Mouse (Mus musculus): ENCODE measurements around the gene Ccndbp1. TPM values are rescaled to one million over a fixed set of nuclear protein-coding genes. Genes with fewer than 3 reads are reported as not detected.
"Not testable (repeated sequence)": the region's sequence is repeated elsewhere in the genome, so short reads cannot be mapped to it uniquely, and the experiment has no call there.

Ccndbp1 gene
- polyA plus RNA-seq (2012; ENCODE audit: insufficient read depth, low replicate concordance), result 3.2 and 12.3 TPM in 2 replicates

- Histone ChIP-seq H3K36me3 (replicated peaks; ENCODE audit: low read length) (peaks cover 38% of the 10 kb centered on the region), H3K4me1 (peaks cover 24% of the 10 kb centered on the region), H3K4me3 (replicated peaks) (peak within 1 kb of the TSS; percentile 98), H3K27me3 (replicated peaks) (no peaks in the 10 kb centered on the region), H3K9me3 (no peaks in the 10 kb centered on the region; the same call in 1 of the 2 replicates)
- TF ChIP-seq GATA1 (IDR thresholded peaks at IDR 0.05; ENCODE audit: borderline replicate concordance, low read length) (no peak), FLI1 (IDR thresholded peaks at IDR 0.05; ENCODE audit: low read length) (peak; percentile 78; the same call in 1 of the 2 replicates)
Measured at GRCm38 (mm10) chr2:121007925-121008663, at the start of gene Ccndbp1. Ccndbp1 (plus strand) TSS chr2:121008403.

GRCm38 (mm10) chr2:120959363-120959762 lies 48.8 kb upstream of the Ccndbp1 start:
- peaks cover 35% of the 10 kb centered on the region for H3K36me3 ChIP-seq (replicated peaks; ENCODE audit: low read length)
- TF ChIP-seq GATA1 (IDR thresholded peaks at IDR 0.05; ENCODE audit: borderline replicate concordance, low read length), result no peak
- no peak for TF ChIP-seq FLI1 (IDR thresholded peaks at IDR 0.05; ENCODE audit: low read length)
- no peaks in the 10 kb centered on the region for H3K9me3 ChIP-seq
- no peaks in the 10 kb centered on the region for H3K27me3 ChIP-seq (replicated peaks)
- no peak overlapping the region for H3K4me3 ChIP-seq (replicated peaks)
- peaks cover 8% of the 10 kb centered on the region; the same call in 1 of the 2 replicates for H3K4me1 ChIP-seq

GRCm38 (mm10) chr2:120959827-120960226 lies 48.4 kb upstream of the Ccndbp1 start:
- Histone ChIP-seq H3K27me3 (replicated peaks) (no peaks in the 10 kb centered on the region), H3K4me1 (peaks cover 10% of the 10 kb centered on the region; the same call in 1 of the 2 replicates), H3K36me3 (replicated peaks; ENCODE audit: low read length) (peaks cover 30% of the 10 kb centered on the region), H3K9me3 (no peaks in the 10 kb centered on the region), H3K4me3 (replicated peaks) (no peak overlapping the region)
- TF ChIP-seq GATA1 (IDR thresholded peaks at IDR 0.05; ENCODE audit: borderline replicate concordance, low read length), result no peak
- TF ChIP-seq FLI1 (IDR thresholded peaks at IDR 0.05; ENCODE audit: low read length), result no peak

- TF ChIP-seq FLI1 (IDR thresholded peaks at IDR 0.05; ENCODE audit: low read length) (no peak), GATA1 (IDR thresholded peaks at IDR 0.05; ENCODE audit: borderline replicate concordance, low read length) (no peak)
- Histone ChIP-seq H3K36me3 (replicated peaks; ENCODE audit: low read length) (peaks cover 27% of the 10 kb centered on the region), H3K9me3 (no peaks in the 10 kb centered on the region), H3K27me3 (replicated peaks) (no peaks in the 10 kb centered on the region), H3K4me3 (replicated peaks) (no peak overlapping the region), H3K4me1 (peaks cover 14% of the 10 kb centered on the region; the same call in 1 of the 2 replicates)
Measured at GRCm38 (mm10) chr2:120960261-120960660, 47.9 kb upstream of the Ccndbp1 start.

DNA sequence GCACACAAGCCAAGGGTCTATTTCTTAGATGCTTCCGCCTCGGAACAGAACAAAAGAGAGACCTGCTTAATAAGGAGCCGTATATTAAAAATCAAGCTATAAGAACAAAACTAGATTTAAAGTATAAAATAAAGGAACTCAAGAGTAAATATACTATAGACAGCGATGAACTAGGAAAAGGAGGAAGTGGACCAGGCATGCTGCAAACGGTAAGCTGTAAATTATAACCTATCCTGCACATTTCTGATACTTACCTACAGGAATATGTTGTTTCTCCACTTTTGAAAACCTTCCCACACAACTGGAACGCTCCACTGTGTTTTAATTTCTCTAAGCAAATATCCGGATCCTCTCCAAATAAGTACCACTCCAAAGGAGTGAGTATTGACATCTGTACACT lies 45.1 kb upstream of the Ccndbp1 start:
- H3K4me1 ChIP-seq, result peaks cover 31% of the 10 kb centered on the region
- H3K27me3 ChIP-seq (replicated peaks), result no peaks in the 10 kb centered on the region
- H3K4me3 ChIP-seq (replicated peaks), result no peak overlapping the region
- no peaks in the 10 kb centered on the region for H3K9me3 ChIP-seq
- TF ChIP-seq FLI1 (IDR thresholded peaks at IDR 0.05; ENCODE audit: low read length), result no peak
- H3K36me3 ChIP-seq (replicated peaks; ENCODE audit: low read length), result peaks cover 35% of the 10 kb centered on the region

GRCm38 (mm10) chr2:120965486-120965885 lies 42.7 kb upstream of the Ccndbp1 start:
- Histone ChIP-seq H3K4me3 (replicated peaks) (no peak overlapping the region), H3K4me1 (peaks cover 49% of the 10 kb centered on the region), H3K9me3 (no peaks in the 10 kb centered on the region), H3K27me3 (replicated peaks) (no peaks in the 10 kb centered on the region), H3K36me3 (replicated peaks; ENCODE audit: low read length) (peaks cover 20% of the 10 kb centered on the region)
- TF ChIP-seq FLI1 (IDR thresholded peaks at IDR 0.05; ENCODE audit: low read length) (no peak), GATA1 (IDR thresholded peaks at IDR 0.05; ENCODE audit: borderline replicate concordance, low read length) (no peak)

- Histone ChIP-seq H3K4me1 (peaks cover 43% of the 10 kb centered on the region), H3K36me3 (replicated peaks; ENCODE audit: low read length) (peaks cover 11% of the 10 kb centered on the region), H3K4me3 (replicated peaks) (peak overlapping the region; percentile 93), H3K9me3 (no peaks in the 10 kb centered on the region), H3K27me3 (replicated peaks) (no peaks in the 10 kb centered on the region)
- TF ChIP-seq GATA1 (IDR thresholded peaks at IDR 0.05; ENCODE audit: borderline replicate concordance, low read length) (no peak), FLI1 (IDR thresholded peaks at IDR 0.05; ENCODE audit: low read length) (no peak)
Measured at GRCm38 (mm10) chr2:120970045-120970539, 38.1 kb upstream of the Ccndbp1 start.

GRCm38 (mm10) chr2:120970559-120971080 lies 37.6 kb upstream of the Ccndbp1 start, which contains the start of gene Ubr1:
Ubr1 (minus strand) TSS chr2:120970715.
- Histone ChIP-seq H3K4me1 (peaks cover 42% of the 10 kb centered on the region), H3K4me3 (replicated peaks) (peak within 1 kb of the TSS; percentile 93), H3K9me3 (no peaks in the 10 kb centered on the region), H3K27me3 (replicated peaks) (no peaks in the 10 kb centered on the region), H3K36me3 (replicated peaks; ENCODE audit: low read length) (peaks cover 11% of the 10 kb centered on the region)
- TF ChIP-seq FLI1 (IDR thresholded peaks at IDR 0.05; ENCODE audit: low read length) (peak; percentile 30; the same call in 1 of the 2 replicates), GATA1 (IDR thresholded peaks at IDR 0.05; ENCODE audit: borderline replicate concordance, low read length) (no peak)

DNA sequence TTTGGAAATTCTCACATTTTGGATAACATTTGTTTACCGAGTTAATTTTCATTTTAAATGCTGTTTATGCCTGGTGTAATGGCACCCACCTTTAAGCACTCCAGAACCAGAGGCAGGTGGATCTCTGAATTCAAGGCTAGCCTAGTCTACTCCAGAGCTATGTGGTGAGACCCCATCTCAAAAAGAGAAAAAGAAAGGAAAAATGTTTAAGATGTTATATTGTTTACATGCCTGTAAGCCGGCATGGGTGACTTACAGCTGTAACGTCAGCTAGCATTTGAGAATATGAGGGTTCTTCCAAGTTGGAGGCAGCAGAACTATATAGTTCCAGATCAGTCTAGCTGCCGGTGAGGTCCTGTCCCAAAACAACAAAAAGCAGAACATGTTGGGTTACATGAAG lies 36.4 kb upstream of the Ccndbp1 start:
- H3K36me3 ChIP-seq (replicated peaks; ENCODE audit: low read length), result peaks cover 5% of the 10 kb centered on the region
- H3K9me3 ChIP-seq, result no peaks in the 10 kb centered on the region
- peaks cover 42% of the 10 kb centered on the region for H3K4me1 ChIP-seq
- no peaks in the 10 kb centered on the region for H3K27me3 ChIP-seq (replicated peaks)
- TF ChIP-seq FLI1 (IDR thresholded peaks at IDR 0.05; ENCODE audit: low read length), result no peak
- no peak for TF ChIP-seq GATA1 (IDR thresholded peaks at IDR 0.05; ENCODE audit: borderline replicate concordance, low read length)
- H3K4me3 ChIP-seq (replicated peaks), result no peak overlapping the region

GRCm38 (mm10) chr2:120972257-120972656 lies 35.9 kb upstream of the Ccndbp1 start:
- not testable (repeated sequence) for H3K27me3 ChIP-seq (replicated peaks); H3K36me3 ChIP-seq (replicated peaks; ENCODE audit: low read length); H3K4me3 ChIP-seq (replicated peaks); H3K9me3 ChIP-seq
- peaks cover 41% of the 10 kb centered on the region for H3K4me1 ChIP-seq
